Mouse (Mus musculus) cerebellum, postnatal 36 days (tissue): ENCODE measurements around the gene Drap1.

Source experiments
- DNase-seq, 2 experiments: peaks; one replicate each; pipeline ENCODE4 v3.0.0; 2021 to 2022; ENCODE audit warnings: mixed read lengths in 2 of 2

Gene Drap1

GRCm38 (mm10) chr19:5377446-5377845 lies 47.3 kb downstream of the Drap1 start:
- peak in 1 of 2 experiments; percentile 35 for DNase-seq

GRCm38 (mm10) chr19:5374748-5375147 lies 50.0 kb downstream of the Drap1 start:
- DNase-seq: no peak

GRCm38 (mm10) chr19:5374177-5374576 lies 50.6 kb downstream of the Drap1 start:
- no peak for DNase-seq
